Comparison of ENCODE assay signal across 21 mouse cellular contexts in genomic region chr15:68496438-68496837, GRCm38 (mm10).
DNase-seq lines count a peak whose midpoint lies in the region; ATAC-seq lines count a peak whose summit lies in the region.
"Had no signal": no experiment of that assay in that cellular context is flagged by ENCODE, and none has a peak within 500 bp of the region (broad histone marks: within the 10 kb centered on the region; RNA-seq: fewer than 3 reads in every experiment).

No protein-coding gene starts in this region.

- no peaks in the 10 kb centered on the region for H3K27me3 ChIP-seq in forebrain, embryonic 13.5 days
- H3K27me3 ChIP-seq in forebrain, embryonic 12.5 days: no peaks in the 10 kb centered on the region
- H3K27me3 ChIP-seq: heart, embryonic 12.5 days; midbrain, embryonic 13.5 days; neural tube, embryonic 13.5 days had no signal

- peak; percentile 24 to 54 for DNase-seq in layer of hippocampus, adult 18-20 months (ENCODE audit: low spot score in 2 of 2)
- no peak for DNase-seq in layer of hippocampus, postnatal 36 days
- peak; percentile 35 to 55 for DNase-seq in right cerebral cortex, postnatal 10 days (ENCODE audit: low spot score in 2 of 2)
- no peak for DNase-seq in right cerebral cortex, postnatal 14 days
- DNase-seq in urinary bladder, adult 2 months (ENCODE audit: low spot score): no peak
- DNase-seq: cerebellum, adult 11 months; embryo, embryonic 11 days; heart, postnatal 14 days; kidney, adult 9 months; kidney, postnatal 36 days; liver, postnatal 0 days; lung, postnatal 10 days had no signal

- no peaks in the 10 kb centered on the region for H3K4me1 ChIP-seq in forebrain, embryonic 13.5 days
- H3K4me1 ChIP-seq in forebrain, embryonic 12.5 days: no peaks in the 10 kb centered on the region
- H3K4me1 ChIP-seq: heart, embryonic 12.5 days; limb, embryonic 10.5 days; midbrain, embryonic 13.5 days; neural tube, embryonic 13.5 days had no signal

- WGBS in forebrain, embryonic 13.5 days: 84% methylated on average over 2 of the region's 2 CpGs
- WGBS in forebrain, embryonic 12.5 days: 89% methylated on average over 2 of the region's 2 CpGs

- no peak overlapping the region for H3K9ac ChIP-seq in forebrain, embryonic 13.5 days
- H3K9ac ChIP-seq in forebrain, embryonic 12.5 days: no peak overlapping the region
- H3K9ac ChIP-seq: heart, embryonic 12.5 days; hindbrain, embryonic 14.5 days; liver, postnatal 0 days; midbrain, embryonic 13.5 days; neural tube, embryonic 13.5 days had no signal

- H3K27ac ChIP-seq in forebrain, embryonic 13.5 days: no peak overlapping the region
- H3K27ac ChIP-seq in forebrain, embryonic 12.5 days: no peak overlapping the region
- H3K27ac ChIP-seq: hindbrain, embryonic 14.5 days; limb, embryonic 10.5 days; midbrain, embryonic 13.5 days; neural tube, embryonic 13.5 days had no signal

- no peak overlapping the region for H3K4me3 ChIP-seq in forebrain, embryonic 13.5 days
- H3K4me3 ChIP-seq in forebrain, embryonic 12.5 days (replicated peaks): no peak overlapping the region
- H3K4me3 ChIP-seq: heart, embryonic 12.5 days; limb, embryonic 10.5 days; midbrain, embryonic 13.5 days; neural tube, embryonic 13.5 days had no signal

- no peaks in the 10 kb centered on the region for H3K36me3 ChIP-seq in forebrain, embryonic 13.5 days (ENCODE audit: poor library complexity, severe bottlenecking)
- H3K36me3 ChIP-seq in forebrain, embryonic 12.5 days (replicated peaks): no peaks in the 10 kb centered on the region
- H3K36me3 ChIP-seq: heart, embryonic 12.5 days; limb, embryonic 10.5 days; midbrain, embryonic 13.5 days; neural tube, embryonic 13.5 days had no signal

- no peak overlapping the region for H3K4me2 ChIP-seq in forebrain, embryonic 13.5 days
- H3K4me2 ChIP-seq in forebrain, embryonic 12.5 days: no peak overlapping the region
- H3K4me2 ChIP-seq: heart, embryonic 12.5 days; hindbrain, embryonic 14.5 days; midbrain, embryonic 13.5 days; neural tube, embryonic 13.5 days had no signal

- H3K9me3 ChIP-seq in forebrain, embryonic 13.5 days (replicated peaks): no peaks in the 10 kb centered on the region
- no peaks in the 10 kb centered on the region for H3K9me3 ChIP-seq in forebrain, embryonic 12.5 days
- H3K9me3 ChIP-seq: heart, embryonic 12.5 days; limb, embryonic 10.5 days; midbrain, embryonic 13.5 days; neural tube, embryonic 13.5 days had no signal

- peak; percentile 19; the same call in 1 of the 2 replicates for ATAC-seq in forebrain, embryonic 13.5 days
- no peak for ATAC-seq in forebrain, embryonic 12.5 days (ENCODE audit: low FRiP score)
- ATAC-seq: CD4-positive, CD25-positive, alpha-beta regulatory T cell, adult 4 months; liver, postnatal 0 days; midbrain, embryonic 13.5 days; Patski had no signal

Comparison
In these comparisons a context has a peak if more than half of its experiments do, and no peak if none do; other contexts are left out.
1. DNase-seq: peak in layer of hippocampus, adult 18-20 months (2 of 2) and right cerebral cortex, postnatal 10 days (2 of 2); none in layer of hippocampus, postnatal 36 days (0 of 2), right cerebral cortex, postnatal 14 days (single experiment) and urinary bladder, adult 2 months (single experiment).